Mouse (Mus musculus) heart, postnatal 10 days (tissue): ENCODE results near the gene Ptpn5. TPM values are rescaled to one million over a fixed set of nuclear protein-coding genes. Genes with fewer than 3 reads are reported as not detected.

Source experiments
- DNase-seq, 2 experiments: peaks; one replicate each; pipeline ENCODE4 v3.0.0; 2021
- intact Hi-C: fragments of 180-260 bp; cut with DNase I; formaldehyde crosslinking; loops from one replicate; pipeline ENCODE4 v1.15.1; 2025
- total RNA-seq, 2 experiments: library from RNA; stranded (reverse); gene quantifications; 2 replicates each; pipeline ENCODE4 v1.2.3; 2021

Ptpn5 gene
- total RNA-seq, 2 experiments from 2014 or later: not detected

DNA sequence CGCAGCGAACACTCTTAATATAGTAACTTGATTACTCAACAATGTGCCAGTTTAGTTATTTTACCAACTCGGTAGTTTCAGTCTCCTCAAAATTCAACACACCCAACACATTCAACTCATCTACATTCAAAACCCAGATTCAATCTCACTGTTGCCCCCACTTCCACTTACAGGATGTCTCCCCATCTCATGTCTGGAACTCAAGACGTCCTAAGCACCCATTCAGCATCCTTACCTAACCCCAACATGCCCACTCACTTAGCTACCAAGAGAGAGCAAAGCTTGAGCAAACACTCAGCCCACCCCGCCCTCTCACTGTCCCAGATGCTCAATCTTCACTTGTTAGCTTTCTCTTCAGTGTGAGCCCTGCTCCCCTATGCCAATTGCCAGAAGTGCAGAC lies 71.9 kb downstream of the Ptpn5 start:
- DNase-seq: no peak
- intact Hi-C loops: no loop called here

DNA sequence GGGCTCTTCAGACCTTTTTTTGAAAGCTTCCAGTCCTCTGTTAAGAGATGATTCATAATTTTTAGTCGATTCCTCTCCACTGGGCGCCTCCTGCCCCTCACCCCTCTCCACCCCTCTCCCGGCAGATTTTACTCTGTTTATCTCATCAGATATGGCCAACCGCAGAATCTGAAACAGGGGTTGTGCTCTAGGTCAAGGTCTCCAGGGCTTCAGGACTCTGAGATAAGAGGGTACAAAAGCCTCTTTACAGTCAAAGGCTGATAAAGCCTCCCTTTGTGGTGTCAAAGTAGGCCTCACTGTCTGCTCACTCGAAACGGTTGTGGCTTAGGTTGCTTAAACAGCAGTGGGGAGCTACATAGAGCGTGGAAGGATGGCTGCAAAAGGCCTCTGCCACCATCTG lies 74.1 kb downstream of the Ptpn5 start:
- intact Hi-C loops: no loop called here

DNA sequence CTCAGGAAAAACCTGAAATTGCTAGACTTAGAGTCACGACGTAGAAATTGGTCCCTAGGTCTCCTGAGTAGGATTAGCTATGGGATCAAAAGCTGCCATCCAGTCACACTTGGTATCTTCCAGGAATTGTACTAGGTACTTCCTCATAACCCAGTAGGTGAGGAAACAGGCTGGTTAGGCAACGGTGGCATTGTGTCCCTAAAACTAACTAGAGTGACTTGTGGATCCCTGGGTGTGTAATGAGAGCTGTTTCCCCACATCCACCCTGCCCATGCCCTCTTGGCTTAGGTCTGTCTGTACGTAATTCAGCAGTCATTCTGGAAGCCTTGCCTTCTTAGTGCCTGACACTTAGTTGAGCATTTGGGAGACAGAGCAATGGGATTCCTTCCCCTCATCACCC lies 77.2 kb downstream of the Ptpn5 start:
- no peak for DNase-seq
- intact Hi-C loops: no loop called here

More for the DNA sequence above, 74.1 kb downstream of the Ptpn5 start:
- no peak for DNase-seq

DNA sequence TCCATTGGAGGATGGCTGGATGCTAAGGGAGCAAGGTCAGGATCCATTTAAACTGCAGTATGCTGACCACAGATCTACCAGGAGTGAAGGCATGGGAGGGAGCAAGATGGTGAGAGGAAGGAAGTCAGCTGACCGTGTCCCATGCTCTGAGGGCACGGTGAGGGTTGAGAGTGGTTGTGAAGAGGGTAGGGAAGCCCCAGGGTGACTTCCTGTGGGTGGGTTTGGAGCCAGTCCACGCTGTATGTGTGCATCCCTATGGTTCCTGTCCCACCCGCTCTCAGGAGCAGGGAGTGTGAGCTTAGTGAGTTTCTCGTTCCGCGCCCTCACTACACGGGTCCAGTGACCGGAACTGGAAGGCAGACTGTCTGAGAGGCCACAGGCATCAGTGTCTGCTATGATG lies 77.7 kb downstream of the Ptpn5 start:
- intact Hi-C loops: no loop called here
- DNase-seq: peak in 1 of 2 experiments; percentile 21

DNA sequence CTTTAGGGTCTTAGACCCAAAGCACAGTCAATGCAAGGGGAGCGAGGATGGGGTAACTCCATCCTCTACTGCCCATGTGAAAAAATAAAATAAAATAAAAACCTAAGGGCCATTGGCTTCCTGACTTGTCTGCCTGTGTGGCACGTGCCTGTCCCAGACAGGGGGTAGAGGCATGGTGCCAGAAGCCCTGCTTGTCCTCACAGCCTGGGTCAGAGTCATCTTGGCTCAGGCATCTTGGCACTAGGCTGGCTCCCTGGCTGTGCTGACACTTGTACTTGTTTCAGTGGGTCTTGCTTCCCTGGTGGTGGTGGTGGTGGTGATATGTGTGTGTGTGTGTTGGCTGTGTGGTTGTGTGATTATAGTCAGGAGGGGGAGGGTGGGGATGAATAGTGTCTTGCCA lies 78.8 kb downstream of the Ptpn5 start:
- intact Hi-C loops: no loop called here
- DNase-seq: peak; percentile 85 to 86

DNA sequence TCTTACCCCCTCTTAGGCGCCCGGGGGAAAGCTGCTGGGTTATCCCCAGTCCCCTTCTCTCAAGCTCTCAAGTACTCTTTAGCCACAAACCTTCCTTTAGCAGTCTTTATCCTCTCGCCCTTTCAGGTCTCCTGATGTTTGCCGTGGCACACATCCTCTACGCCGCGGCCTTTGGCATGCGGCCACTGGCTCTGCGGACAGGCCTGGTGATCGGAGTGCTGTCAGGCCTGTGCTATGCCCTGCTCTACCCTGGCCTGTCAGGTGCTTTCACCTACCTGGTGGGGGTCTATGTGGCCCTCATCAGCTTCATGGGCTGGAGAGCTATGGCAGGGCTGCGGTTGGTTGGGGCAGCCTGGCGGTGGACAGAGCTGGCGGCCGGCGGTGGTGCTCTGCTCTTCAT lies 80.2 kb downstream of the Ptpn5 start:
- intact Hi-C loops: loop anchor here (2.0 kb wide), 1 partner anchor 28 kb away; no protein-coding TSS in a partner anchor
- peak; percentile 53 to 62 for DNase-seq

DNA sequence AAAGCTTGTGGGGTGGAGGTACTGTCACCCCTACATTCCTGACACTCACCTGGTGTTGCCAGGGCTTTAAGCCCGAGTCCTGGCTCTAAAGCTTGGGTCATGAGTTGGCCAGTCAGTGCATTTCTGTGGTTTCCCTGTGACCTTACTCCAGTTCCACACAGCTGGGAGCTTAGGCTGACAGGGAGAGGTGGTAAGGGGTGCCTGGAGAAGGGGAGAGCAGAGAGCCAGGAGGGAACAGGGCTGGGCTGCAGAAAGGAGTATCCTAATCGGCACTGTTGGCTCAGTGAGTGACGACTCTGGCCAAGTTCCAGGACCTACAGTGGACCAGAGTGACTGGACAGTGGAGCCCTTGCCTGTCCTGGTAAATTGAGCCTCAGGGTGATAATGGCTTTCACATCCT lies 81.2 kb downstream of the Ptpn5 start:
- peak; percentile 84 to 86 for DNase-seq
- intact Hi-C loops: loop anchor here (2.0 kb wide), 1 partner anchor 29 kb away; no protein-coding TSS in a partner anchor

DNA sequence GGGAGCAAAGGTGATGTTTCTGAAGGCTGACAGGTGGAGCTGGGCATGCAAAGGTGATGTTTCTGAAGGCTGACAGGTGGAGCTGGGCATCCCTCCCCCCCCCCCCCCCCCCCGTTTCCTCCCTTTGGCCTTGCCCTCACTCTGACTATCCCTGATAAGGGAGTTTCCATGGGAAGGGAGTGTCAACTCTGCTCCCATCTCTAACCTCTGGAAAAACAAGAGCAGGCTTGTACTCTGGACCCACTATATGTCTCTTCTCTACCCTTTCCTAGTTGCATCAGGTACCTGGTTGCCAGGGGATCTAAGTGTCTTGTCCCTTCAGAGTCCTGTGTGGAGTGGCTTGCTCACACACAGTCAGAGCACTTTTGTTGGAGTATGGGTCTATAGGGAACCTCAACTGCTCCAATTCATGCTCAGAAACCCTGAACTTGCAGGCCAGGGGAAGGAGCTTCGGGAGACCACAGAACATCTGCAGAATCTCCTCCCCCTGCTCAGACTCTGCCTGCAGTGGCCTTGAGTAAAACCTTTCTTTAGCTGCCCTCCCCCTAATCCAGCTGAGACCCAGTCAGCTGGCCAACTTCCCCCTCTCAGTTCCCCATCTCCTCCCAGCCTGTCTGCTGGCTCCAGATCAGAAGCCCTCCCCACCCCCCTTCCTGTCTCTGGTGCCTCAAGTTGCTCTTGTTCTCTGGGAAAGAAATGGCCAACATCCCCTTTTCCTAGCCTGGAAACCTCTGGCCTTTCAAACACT lies 81.9 kb downstream of the Ptpn5 start:
- peak; percentile 81 to 83 for DNase-seq
- intact Hi-C loops: loop anchor here (2.0 kb wide), 2 partner anchors 27 to 29 kb away; no protein-coding TSS in a partner anchor

DNA sequence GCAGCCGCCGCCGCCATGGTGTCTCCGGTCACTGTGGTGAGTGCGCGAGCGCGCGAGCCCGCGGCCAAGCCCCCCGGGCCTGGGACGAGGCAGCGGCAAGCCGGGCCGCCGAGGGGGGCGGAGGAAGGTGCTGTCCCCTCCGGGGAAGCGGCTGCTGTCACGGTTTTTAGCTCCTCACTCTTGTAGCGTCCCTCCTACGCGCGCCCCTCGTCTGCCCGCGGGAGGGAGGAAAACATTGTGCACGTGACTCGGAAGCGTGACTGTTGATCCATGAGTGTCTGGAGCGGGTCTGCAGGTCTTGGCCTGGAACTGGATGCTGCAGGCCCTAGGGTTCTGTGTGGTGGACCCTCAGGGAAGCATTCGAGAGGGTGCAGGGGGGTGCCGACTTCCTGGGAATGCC lies 82.7 kb downstream of the Ptpn5 start:
- intact Hi-C loops: loop anchor here (2.0 kb wide), 1 partner anchor 26 kb away; no protein-coding TSS in a partner anchor
- peak; percentile 74 to 76 for DNase-seq

DNA sequence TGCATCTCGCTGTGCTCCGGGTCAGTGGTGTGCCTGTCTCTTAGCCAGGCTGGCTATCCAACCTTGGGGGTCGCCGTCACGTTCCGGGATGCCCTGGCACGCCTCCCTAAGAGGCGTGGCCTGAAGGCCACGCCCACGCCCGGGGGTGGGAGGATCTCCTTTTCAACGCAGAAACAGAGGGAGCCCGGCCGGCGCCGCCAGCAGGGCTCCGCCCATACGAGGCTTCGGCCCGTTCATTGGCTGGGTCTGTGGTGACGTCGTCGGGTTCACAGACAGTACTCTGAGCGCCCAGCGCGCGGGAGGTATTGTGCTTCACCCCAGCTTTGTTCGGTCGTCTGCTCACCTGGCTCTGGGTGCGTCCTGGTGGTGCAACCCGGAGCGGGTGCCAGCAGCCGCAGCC lies 83.1 kb downstream of the Ptpn5 start, which contains the start of gene Tmem86a:
Gene Tmem86a (plus strand): TSS at position 236 of the 400 bp plus-strand sequence.
- DNase-seq: peak; percentile 96
- intact Hi-C loops: loop anchor here (2.0 kb wide), 1 partner anchor 26 kb away; no protein-coding TSS in a partner anchor

DNA sequence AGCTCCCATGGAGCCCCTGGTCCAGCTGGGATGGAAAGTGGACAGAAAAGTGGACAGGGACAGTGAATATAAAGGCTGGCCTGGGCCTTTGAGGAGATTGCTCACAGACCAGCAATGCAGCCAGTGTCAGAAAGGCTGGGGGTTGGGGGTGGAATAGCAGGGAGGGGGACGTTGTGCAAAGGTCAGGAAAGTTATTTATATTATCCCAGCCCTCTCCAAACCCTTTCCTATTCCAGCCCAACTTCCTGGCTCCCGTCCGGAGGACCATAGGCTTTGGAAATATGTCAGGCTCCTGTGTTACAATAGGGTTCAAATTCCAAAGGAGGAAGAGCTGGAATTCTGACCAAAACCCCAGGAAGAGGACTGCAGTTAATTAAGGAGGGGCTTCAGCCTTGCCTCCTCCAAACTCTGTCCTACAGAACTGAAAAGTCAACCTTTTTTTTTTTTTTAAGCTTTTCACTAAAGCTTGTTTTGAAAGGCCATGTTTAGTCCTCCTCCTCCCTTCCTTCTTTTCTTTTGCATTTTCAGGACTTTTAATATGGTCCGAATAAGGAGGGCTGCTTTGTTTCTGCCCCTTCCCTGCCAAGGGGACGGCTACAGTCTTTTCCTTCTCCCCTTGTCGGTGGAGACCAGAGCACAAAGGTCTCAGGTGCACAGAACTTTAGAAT lies 90.5 kb downstream of the Ptpn5 start:
- intact Hi-C loops: loop anchor here (2.0 kb wide), 1 partner anchor 20 kb away; no protein-coding TSS in a partner anchor
- peak; percentile 42 to 47 for DNase-seq

DNA sequence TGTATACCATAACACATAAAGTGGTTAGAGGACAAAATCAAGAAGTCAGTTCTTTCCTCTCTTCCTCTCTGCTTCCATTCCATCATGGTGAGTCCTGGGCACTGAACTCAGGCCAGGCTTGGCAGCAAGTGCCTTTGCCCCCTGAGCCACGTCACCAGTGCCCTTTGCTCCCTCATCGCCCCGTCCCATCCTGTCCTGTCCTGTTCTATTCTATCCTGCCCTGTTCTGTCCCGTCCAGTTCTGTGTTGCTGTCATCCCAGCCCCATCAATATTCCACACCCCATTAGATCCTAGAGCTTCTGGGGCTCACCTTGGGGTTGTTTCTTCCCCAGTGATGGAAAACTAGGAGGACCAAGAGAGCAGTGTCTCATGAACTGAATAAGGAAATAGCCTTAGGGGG lies 91.4 kb downstream of the Ptpn5 start:
- intact Hi-C loops: loop anchor here (2.0 kb wide), 1 partner anchor 19 kb away; no protein-coding TSS in a partner anchor
- no peak for DNase-seq

DNA sequence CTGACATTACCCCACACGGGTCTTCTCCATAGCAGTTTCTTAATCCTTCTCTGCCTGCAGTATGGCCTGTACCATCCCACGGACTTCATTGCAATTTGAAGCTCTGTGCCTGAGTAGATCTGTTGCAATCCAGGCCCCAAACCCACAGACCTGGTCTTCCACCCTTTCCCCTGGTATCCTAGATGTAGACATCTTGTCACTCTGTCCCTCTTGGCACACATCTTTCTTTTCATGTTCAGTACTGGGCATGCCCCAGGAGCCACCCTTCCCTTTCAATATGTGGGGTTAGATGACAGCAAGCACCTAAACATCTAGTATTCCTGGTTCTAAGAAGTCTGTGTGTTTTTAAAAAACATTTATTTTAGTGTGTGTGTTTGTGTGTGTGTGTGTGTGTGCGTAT lies 91.8 kb downstream of the Ptpn5 start:
- intact Hi-C loops: loop anchor here (2.0 kb wide), 1 partner anchor 19 kb away; no protein-coding TSS in a partner anchor
- no peak for DNase-seq

DNA sequence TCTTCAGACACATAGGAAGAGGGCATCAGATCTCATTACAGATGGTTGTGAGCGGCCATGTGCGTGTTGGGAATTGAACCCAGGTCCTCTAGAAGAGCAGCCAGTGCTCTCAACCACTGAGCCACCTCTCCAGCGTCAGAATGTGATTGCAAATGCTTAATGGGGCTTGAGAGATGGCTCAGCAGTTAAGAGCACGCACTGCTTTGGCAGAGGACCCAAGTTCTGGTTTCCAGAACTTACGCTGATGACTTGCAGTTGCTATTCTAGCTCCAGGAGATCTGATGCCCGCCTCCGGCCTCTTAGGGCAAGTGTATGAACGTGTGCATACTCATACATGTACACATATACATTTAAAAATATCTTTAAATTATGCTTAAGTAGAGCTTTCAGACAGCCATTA lies 98.1 kb downstream of the Ptpn5 start:
- intact Hi-C loops: no loop called here

DNA sequence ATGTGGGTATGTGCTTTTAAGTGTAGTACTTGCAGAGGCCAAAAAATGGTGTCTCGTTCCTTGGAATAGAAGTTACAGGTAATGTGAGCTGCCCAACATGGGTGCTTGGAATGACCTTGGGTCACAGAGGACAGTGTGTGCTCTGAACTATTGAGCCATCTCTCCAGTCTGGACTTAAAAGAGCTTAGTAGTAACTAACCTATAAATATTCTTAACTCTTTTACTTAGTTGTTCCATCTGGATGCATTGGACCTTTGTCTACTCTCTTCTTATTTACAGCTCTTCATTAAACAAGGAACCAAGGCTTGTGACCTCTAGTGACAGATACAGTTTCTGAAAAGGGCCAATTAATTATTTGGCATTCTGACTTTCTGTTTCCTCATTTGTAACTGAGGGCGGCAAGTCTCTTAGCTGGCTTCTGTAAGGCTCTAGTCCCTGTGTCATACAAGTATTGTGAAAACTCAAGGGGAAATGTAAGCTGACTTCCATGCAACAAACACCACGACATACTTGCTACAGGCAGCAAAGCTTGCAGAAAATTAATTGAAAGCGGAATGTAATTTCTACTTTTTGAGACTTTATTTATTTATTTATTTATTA lies 98.6 kb downstream of the Ptpn5 start:
- intact Hi-C loops: no loop called here
- DNase-seq: no peak

More for the DNA sequence above, 98.1 kb downstream of the Ptpn5 start:
- no peak for DNase-seq

DNA sequence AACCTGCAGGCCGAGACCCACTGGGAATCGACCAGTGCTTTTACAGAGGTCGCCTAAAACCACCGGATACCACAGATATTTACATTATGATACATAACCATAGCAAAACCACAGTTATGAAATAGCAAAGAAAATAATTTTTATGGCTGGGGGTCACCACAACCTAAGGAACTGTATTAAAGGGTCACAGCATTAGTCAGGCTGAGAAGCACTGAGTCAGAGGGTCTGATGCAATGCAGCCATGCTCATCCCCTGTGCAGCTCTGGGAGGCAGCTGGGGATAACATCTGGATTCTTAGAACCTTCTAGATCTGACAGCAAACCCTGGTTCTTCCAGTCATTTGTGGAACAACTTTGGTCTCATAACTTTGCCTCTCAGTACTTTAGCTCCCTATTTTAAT lies 102.1 kb downstream of the Ptpn5 start:
- intact Hi-C loops: no loop called here
- DNase-seq: no peak

DNA sequence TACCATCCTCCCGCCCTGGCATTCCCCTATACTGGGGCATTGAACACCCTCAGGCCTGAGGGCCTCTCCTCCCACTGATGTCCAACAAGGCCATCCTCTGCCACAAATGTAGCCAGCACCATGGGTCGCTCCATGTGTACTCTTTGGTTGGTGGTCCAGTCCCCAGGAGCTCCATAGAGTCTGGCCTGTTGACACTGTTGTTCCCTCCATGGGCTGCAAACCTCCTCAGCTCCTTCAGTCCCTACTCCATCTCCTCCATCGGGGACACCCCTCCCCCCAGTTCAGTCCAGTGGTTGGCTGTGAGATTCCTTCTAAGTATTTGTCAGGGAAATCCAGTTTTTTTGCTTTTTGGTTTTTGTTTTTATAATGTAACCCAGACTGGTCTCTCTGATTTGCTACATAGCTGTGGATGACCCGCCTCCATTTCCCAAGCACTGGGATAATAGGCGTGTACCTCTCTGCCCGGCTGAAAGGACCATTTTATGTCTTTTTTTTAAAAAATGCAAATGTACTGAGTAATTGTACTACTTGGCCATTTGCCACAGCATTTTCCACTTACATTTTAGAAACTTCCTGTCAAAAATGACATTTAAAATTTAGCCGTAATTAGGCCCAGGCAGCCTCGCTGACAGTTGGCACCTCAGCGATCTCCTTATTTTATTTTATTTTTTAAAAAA lies 102.8 kb downstream of the Ptpn5 start:
- DNase-seq: no peak

More for the DNA sequence above, 102.8 kb downstream of the Ptpn5 start:
- intact Hi-C loops: no loop called here
